Mouse (Mus musculus): ENCODE data around the gene Tnfrsf9. TPM values are rescaled to one million over a fixed set of nuclear protein-coding genes. Genes with fewer than 3 reads are reported as not detected.
"Not testable (repeated sequence)": the region's sequence is repeated elsewhere in the genome, so short reads cannot be mapped to it uniquely, and the experiment has no call there.

Tnfrsf9 gene
- polyA plus RNA-seq, 1 experiment from 2014 or later: 0.37 TPM

DNA sequence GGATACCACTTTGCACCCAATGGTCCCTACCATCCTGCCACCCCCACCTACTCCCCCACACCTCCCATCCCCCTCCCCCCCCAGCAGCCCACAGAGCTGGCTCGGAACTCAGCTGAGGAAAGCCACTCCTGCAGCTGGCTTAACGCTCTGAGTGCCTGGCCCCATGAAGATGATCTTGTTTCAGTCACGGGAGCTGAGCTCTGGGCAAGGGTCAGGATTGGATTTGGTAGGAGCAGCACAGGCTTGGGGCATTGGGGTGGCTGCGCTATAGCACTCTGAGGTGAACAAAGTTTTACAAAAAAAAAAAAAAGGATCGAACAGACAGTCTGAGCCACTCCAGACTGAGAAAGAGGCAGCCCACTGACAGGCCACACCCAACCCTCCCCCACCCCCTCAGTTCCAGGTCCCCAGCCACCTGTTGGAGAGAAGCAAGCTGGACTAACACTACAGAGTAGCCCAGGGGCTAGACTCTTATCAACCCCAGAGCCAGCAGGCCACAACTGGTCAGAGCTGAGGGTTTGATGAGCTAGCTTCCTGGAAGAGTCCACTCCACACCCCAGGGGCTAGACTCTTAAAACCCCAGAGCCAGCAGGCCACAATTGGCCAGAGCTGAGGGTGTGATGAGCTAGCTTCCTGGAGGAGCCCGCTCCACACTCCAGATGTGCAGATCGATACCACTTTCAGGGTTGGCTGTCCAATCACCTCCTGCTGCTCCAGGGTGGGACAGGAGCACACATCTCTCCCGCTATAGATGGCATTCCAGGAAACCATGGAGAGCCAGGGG is 19.5 kb upstream of the Tnfrsf9 start:
- no peak for ATAC-seq (ENCODE audit: insufficient number of reproducible peaks, low FRiP score)
- H3K9me3 ChIP-seq (replicated peaks): no peaks in the 10 kb centered on the region
- no peaks in the 10 kb centered on the region for H3K27me3 ChIP-seq (replicated peaks)
- no peak overlapping the region for H3K4me2 ChIP-seq
- H3K36me3 ChIP-seq: peaks cover 36% of the 10 kb centered on the region
- peaks cover 2% of the 10 kb centered on the region; the same call in 1 of the 2 replicates for H3K4me1 ChIP-seq (replicated peaks)
- 54% methylated on average over 8 of the region's 8 CpGs for WGBS
- no peak overlapping the region for H3K4me3 ChIP-seq
- H3K9ac ChIP-seq: no peak overlapping the region
- H3K27ac ChIP-seq (ENCODE audit: poor library complexity, severe bottlenecking): no peak overlapping the region

DNA sequence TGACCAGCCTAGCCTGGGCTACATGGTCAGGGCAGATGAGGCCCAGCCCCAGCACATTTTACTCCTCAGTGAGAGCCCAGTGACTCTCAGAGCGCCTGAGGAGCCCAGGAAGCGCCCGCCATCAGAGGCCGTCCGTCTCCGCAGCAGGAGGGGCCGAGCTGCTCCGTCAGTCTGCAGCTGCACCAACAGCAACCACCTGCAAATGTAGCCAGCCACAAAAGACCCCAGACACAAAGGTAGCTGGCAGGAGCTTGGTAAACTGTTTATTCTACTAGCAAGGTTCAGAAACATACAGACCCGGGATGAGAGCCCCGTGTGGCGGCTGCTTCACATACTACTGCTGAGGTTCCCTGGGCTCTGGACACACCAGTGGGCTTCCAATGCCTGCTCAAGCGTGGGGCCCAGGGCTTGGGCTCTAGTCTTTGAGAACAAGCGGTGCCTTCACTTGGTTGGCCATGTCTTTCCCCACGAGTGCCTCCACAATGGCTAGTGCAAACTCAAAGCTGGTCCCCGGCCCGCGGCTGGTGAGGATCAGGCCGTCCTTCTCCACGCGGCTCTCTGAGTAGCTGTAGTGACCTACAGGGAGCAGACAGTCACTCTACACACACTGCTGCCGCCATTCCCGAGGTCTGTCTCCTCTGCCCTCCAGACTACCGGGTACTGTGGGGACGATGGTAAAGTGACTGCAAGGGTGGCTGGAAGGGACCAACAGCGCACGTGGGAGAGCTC is 17.3 kb upstream of the Tnfrsf9 start:
- Histone ChIP-seq H3K4me3 (no peak overlapping the region), H3K9ac (no peak overlapping the region), H3K36me3 (peaks cover 57% of the 10 kb centered on the region), H3K27ac (ENCODE audit: poor library complexity, severe bottlenecking) (no peak overlapping the region), H3K4me2 (no peak overlapping the region), H3K4me1 (replicated peaks) (peaks cover 4% of the 10 kb centered on the region; the same call in 1 of the 2 replicates), H3K9me3 (replicated peaks) (no peaks in the 10 kb centered on the region), H3K27me3 (replicated peaks) (no peaks in the 10 kb centered on the region)
- 92% methylated on average over 26 of the region's 26 CpGs for WGBS
- no peak for ATAC-seq (ENCODE audit: insufficient number of reproducible peaks, low FRiP score)

DNA sequence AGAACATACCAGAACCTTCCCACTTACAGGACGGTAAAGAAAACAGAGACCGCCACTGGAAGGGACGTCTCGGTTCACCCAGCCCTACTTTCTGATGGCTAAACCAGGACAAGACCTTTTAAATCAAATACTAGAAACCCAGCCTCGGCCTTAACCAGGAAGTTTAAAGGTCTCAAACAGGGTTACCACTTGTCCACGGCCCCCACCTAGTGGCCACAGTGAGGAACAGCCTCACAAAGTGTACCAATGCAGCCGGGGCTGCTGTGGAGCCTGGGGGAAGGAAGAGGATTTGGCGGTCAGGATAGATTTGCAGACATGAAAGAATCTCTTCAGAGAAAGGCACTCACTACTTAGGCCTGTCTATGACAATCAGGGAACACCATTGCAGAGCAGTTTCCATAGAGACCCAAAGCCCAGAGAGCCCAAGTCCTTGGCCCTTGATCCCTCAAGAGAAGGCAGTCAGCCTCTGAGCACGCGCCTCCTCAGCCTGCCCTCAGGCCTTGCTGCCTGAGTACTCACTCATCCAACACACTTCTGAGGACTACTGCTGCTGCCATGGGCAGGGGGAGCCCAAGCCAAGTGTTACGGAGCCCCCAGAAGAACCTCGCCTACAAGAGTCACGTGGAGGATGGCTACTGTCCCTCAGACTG is 15.5 kb upstream of the Tnfrsf9 start:
- 0 out of 2 replicates have a peak, but pooled peaks have one; percentile 43 for ATAC-seq (ENCODE audit: insufficient number of reproducible peaks, low FRiP score)
- Histone ChIP-seq H3K9ac (no peak overlapping the region), H3K27ac (ENCODE audit: poor library complexity, severe bottlenecking) (no peak overlapping the region), H3K4me2 (no peak overlapping the region), H3K27me3 (replicated peaks) (no peaks in the 10 kb centered on the region), H3K4me1 (replicated peaks) (peaks cover 7% of the 10 kb centered on the region; the same call in 1 of the 2 replicates), H3K36me3 (peaks cover 75% of the 10 kb centered on the region), H3K4me3 (no peak overlapping the region), H3K9me3 (replicated peaks) (no peaks in the 10 kb centered on the region)
- WGBS: 61% methylated on average over 13 of the region's 13 CpGs

DNA sequence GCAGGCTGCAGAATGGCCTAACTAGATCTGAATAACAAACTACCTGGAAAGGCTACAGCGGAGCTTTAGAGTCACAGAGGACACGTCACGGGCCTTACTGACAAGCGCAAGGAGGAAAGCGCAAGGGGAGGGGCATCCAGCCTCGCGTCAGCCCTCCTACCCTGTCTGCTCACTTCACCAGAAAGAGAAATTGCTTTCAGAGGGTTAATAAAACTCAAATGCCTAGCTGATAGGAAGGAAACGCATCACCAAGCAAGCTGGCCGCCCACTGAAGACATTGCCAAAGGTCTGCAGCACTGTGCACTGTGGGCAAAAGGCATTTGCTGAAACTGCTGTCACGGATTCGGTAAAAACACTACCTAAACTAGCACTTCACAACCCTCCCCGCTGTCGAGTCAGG is 13.9 kb upstream of the Tnfrsf9 start:
- ATAC-seq (ENCODE audit: insufficient number of reproducible peaks, low FRiP score): no peak
- Histone ChIP-seq H3K9me3 (replicated peaks) (no peaks in the 10 kb centered on the region), H3K36me3 (peaks cover 87% of the 10 kb centered on the region), H3K27me3 (replicated peaks) (no peaks in the 10 kb centered on the region), H3K27ac (ENCODE audit: poor library complexity, severe bottlenecking) (no peak overlapping the region), H3K4me2 (no peak overlapping the region), H3K4me3 (no peak overlapping the region), H3K4me1 (replicated peaks) (peaks cover 7% of the 10 kb centered on the region; the same call in 1 of the 2 replicates), H3K9ac (no peak overlapping the region)
- 91% methylated on average over 13 of the region's 13 CpGs for WGBS

DNA sequence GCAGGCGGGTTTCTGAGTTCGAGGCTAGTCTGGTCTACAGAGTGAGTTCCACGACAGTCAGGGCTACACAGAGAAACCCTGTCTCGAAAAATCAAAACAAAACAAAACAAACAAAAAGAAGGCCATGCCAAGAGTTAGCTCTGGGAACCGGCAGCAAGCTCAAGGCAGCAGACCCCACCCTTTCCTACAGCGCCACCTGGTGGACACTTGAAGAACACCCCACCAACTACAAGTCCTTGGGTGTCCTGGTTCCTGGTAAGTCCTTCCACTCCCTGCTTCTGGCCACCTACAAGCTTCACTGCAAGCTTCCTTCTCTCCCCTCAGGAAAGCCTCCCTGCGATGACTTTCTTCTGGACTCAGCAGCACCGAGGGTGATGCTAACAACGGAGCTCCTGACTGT is 12.7 kb upstream of the Tnfrsf9 start:
- 47% methylated on average over 9 of the region's 9 CpGs for WGBS
- Histone ChIP-seq H3K9ac (no peak overlapping the region), H3K27me3 (replicated peaks) (no peaks in the 10 kb centered on the region), H3K36me3 (peaks cover 86% of the 10 kb centered on the region), H3K9me3 (replicated peaks) (no peaks in the 10 kb centered on the region), H3K4me1 (replicated peaks) (peaks cover 7% of the 10 kb centered on the region; the same call in 1 of the 2 replicates), H3K4me2 (no peak overlapping the region), H3K4me3 (no peak overlapping the region), H3K27ac (ENCODE audit: poor library complexity, severe bottlenecking) (peak overlapping the region; percentile 29; the same call in 1 of the 2 replicates)
- ATAC-seq (ENCODE audit: insufficient number of reproducible peaks, low FRiP score): no peak

DNA sequence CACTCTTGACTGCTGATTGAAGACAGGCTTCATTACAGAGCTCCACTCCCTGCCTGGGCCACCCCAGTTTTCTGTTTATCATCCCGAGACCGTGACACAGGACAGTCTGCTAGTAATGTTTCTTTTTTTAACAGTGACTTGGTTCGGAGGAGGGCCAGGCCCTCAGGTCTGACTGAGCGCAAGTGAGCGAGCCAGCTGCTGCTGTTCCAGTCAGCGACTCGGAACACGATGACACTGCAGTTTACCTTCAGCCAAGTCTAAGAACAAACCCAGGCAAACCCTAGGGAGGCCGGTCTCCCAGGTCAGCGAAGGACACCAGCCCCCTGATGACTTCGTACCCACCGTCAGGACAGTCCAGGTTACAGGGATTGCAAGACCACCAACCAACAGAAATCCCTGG is 12.3 kb upstream of the Tnfrsf9 start:
- H3K36me3 ChIP-seq: peaks cover 86% of the 10 kb centered on the region
- no peak overlapping the region for H3K4me2 ChIP-seq
- peaks cover 7% of the 10 kb centered on the region; the same call in 1 of the 2 replicates for H3K4me1 ChIP-seq (replicated peaks)
- H3K27ac ChIP-seq (ENCODE audit: poor library complexity, severe bottlenecking): 0 out of 2 replicates have a peak overlapping the region, but pooled peaks have one; percentile 29
- no peak for ATAC-seq (ENCODE audit: insufficient number of reproducible peaks, low FRiP score)
- no peaks in the 10 kb centered on the region for H3K9me3 ChIP-seq (replicated peaks)
- H3K9ac ChIP-seq: no peak overlapping the region
- H3K4me3 ChIP-seq: no peak overlapping the region
- no peaks in the 10 kb centered on the region for H3K27me3 ChIP-seq (replicated peaks)
- 70% methylated on average over 12 of the region's 12 CpGs for WGBS

DNA sequence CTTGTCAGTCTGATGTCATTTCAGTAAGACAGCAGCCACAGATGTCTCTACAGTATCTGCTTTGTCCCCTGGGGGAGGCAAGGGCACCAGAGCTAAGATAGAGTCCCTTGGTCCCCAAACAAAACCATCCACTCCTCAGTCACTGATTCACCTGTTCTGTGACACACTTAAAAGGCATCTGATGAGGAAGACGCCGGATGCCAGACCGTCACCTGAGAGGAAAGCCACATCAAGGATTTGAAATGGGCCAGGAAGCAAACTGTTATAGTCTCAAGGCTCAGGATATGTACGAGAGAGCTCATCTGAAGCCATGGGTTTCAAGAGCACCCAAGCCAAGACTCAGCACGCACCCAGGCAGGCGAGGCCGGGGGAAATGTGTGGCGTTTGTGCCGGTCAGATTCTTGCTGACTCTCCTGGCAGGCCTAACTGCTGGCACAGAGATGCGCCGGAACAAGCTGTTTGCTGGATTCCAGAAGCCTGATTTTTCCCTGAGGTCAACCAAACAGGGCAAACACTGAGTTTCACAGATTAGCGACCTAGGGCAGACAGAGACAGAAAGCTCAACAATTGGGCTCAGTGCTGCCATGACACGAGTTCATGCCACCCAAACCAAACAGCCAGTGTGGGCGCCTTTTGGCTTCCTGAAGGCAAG is 11.1 kb upstream of the Tnfrsf9 start:
- Histone ChIP-seq H3K4me1 (replicated peaks) (peaks cover 7% of the 10 kb centered on the region; the same call in 1 of the 2 replicates), H3K4me3 (no peak overlapping the region), H3K27me3 (replicated peaks) (no peaks in the 10 kb centered on the region), H3K9ac (no peak overlapping the region), H3K36me3 (peaks cover 86% of the 10 kb centered on the region), H3K4me2 (no peak overlapping the region), H3K27ac (ENCODE audit: poor library complexity, severe bottlenecking) (no peak overlapping the region), H3K9me3 (replicated peaks) (no peaks in the 10 kb centered on the region)
- WGBS: 89% methylated on average over 14 of the region's 14 CpGs
- ATAC-seq (ENCODE audit: insufficient number of reproducible peaks, low FRiP score): no peak

DNA sequence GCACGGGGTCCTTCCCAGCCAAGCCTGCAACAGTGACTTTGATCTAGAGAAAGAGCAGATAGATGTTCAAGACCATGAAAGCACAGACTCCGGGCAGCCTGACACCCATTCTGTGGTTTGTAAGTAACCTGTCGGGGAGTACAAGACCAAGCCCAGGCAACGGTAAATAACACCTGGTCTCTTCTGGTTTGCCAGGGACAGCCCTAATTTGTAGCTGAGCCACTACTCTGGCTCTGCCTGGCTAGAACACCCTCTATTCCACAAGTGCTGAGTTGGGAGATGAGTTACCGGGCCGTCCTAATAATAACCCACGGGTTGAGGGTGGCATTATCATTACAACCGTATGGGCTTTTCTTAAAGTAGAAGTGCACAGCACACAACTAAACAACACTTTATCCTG is 7.3 kb upstream of the Tnfrsf9 start:
- Histone ChIP-seq H3K9ac (no peak overlapping the region), H3K4me1 (replicated peaks) (peaks cover 9% of the 10 kb centered on the region), H3K36me3 (peaks cover 50% of the 10 kb centered on the region), H3K9me3 (replicated peaks) (no peaks in the 10 kb centered on the region), H3K27me3 (replicated peaks) (no peaks in the 10 kb centered on the region), H3K4me3 (no peak overlapping the region), H3K27ac (ENCODE audit: poor library complexity, severe bottlenecking) (no peak overlapping the region), H3K4me2 (no peak overlapping the region)
- 85% methylated on average over 8 of the region's 8 CpGs for WGBS
- no peak for ATAC-seq (ENCODE audit: insufficient number of reproducible peaks, low FRiP score)

DNA sequence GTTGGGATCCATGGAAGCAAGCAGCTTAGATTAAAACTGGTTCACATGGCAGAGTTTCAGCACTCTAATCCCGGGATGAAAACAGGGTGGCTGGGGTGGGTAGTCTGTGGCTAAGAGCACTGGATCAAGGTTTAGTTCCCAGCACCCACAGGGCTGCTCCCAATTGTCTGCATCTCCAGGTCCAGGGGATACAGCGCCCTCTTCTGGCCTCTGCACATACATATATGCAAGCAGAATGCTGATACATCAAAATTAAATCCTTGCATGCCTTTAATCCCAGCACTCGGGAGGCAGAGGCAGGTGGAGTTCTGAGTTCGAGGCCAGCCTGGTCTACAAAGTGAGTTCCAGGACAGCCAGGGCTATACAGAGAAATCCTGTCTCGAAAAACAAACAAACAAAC is 5.8 kb upstream of the Tnfrsf9 start:
- not testable (repeated sequence) for H3K27ac ChIP-seq (ENCODE audit: poor library complexity, severe bottlenecking); ATAC-seq (ENCODE audit: insufficient number of reproducible peaks, low FRiP score); H3K9me3 ChIP-seq (replicated peaks); H3K27me3 ChIP-seq (replicated peaks); H3K9ac ChIP-seq; H3K4me3 ChIP-seq
- 71% methylated on average over 5 of the region's 5 CpGs for WGBS
- peaks cover 36% of the 10 kb centered on the region for H3K36me3 ChIP-seq
- H3K4me1 ChIP-seq (replicated peaks): peaks cover 13% of the 10 kb centered on the region
- peak overlapping the region; percentile 77; the same call in 1 of the 2 replicates for H3K4me2 ChIP-seq

DNA sequence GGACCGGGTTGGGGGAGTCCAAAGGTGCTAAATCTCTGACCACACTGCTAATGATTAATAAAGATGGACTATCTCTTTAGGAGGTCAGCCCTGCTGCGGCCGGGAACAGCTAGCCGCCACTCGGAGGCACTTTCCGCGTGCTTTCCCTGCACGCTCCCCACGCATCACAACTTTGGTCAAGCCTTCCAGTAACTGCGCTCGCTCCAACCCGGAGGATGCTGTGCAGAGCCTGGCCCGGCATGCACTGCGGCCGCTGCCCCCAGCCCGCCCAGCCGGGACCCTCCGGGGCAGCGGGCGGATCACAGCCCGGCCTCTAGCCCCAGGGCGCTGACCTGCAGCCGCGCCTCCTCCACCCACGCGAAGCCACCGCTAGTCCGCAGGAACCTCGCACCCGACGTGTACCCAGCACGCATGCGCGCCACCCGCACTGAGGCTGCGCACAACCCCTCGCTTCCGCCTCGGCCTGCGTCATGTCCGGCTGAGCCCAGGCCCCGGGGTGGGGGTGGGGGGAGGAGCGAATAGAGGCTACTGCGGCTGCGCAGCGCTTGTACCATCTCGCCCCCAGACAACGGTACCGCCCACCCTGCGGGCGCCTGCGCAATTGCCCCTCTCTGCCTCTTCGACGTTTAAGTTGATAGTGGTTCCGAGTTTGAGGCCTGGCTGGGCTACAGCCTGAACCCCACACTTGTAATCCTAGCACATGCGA is 4.8 kb upstream of the Tnfrsf9 start:
- Histone ChIP-seq H3K4me3 (peak overlapping the region; percentile 91), H3K9ac (peak overlapping the region; percentile 96), H3K36me3 (peaks cover 27% of the 10 kb centered on the region), H3K27me3 (replicated peaks) (no peaks in the 10 kb centered on the region), H3K27ac (ENCODE audit: poor library complexity, severe bottlenecking) (peak overlapping the region; percentile 91), H3K9me3 (replicated peaks) (no peaks in the 10 kb centered on the region), H3K4me1 (replicated peaks) (peaks cover 17% of the 10 kb centered on the region), H3K4me2 (peak overlapping the region; percentile 77)
- under 1% methylated on average over 56 of the region's 56 CpGs for WGBS
- peak; percentile 94 for ATAC-seq (ENCODE audit: insufficient number of reproducible peaks, low FRiP score)

Data from heart, embryonic 12.5 days (tissue).